Mouse (Mus musculus) midbrain, embryonic 10.5 days (tissue): ENCODE measurements around the gene Etv5. TPM values are rescaled to one million over a fixed set of nuclear protein-coding genes. Genes with fewer than 3 reads are reported as not detected.

Experiments
- DNase-seq: peaks from one replicate; pipeline ENCODE4 v3.0.0-alpha.2; 2017; ENCODE audit warnings: low spot score
- H3K27ac ChIP-seq: fragments of 300-500 bp; sonication (generic); replicated peaks from 2 replicates; pipeline ENCODE4 v1.5.1; 2016; ENCODE audit warnings: mild to moderate bottlenecking
- H3K27me3 ChIP-seq: fragments of 300-500 bp; sonication (generic); 2 replicates; pipeline ENCODE4 v1.6.1; 2016; ENCODE audit warnings: low read depth, mild to moderate bottlenecking; ENCODE audit not compliant: poor library complexity, severe bottlenecking
- H3K36me3 ChIP-seq: fragments of 300-500 bp; sonication (generic); 2 replicates; pipeline ENCODE4 v1.6.1; 2016; ENCODE audit warnings: mild to moderate bottlenecking, moderate library complexity
- H3K4me1 ChIP-seq: fragments of 300-500 bp; sonication (generic); 2 replicates; pipeline ENCODE4 v1.6.1; 2016
- H3K4me3 ChIP-seq: fragments of 300-500 bp; sonication (generic); 2 replicates; pipeline ENCODE4 v1.5.1; 2016; ENCODE audit warnings: mild to moderate bottlenecking, moderate library complexity
- H3K9me3 ChIP-seq: fragments of 300-500 bp; sonication (generic); replicated peaks from 2 replicates; pipeline ENCODE4 v1.6.1; 2016; ENCODE audit warnings: mild to moderate bottlenecking
- WGBS: fragments of 180-500 bp; shearing (Covaris S2); methylation state at CpG from one replicate; pipeline ENCODE4 v1.1.7; 2016; 5-methylcytosine and 5-hydroxymethylcytosine counted together
- polyA plus RNA-seq: library from polyadenylated mRNA; unstranded; fragments of >200 nt; fragmentation: Nextera tagmentation; extraction: Ambion mirVana; gene quantifications from 2 replicates; pipeline ENCODE4 v1.2.1, GENCODE M21; 2016

Etv5 gene
- polyA plus RNA-seq, 1 experiment from 2014 or later, result 20.6 TPM

DNA sequence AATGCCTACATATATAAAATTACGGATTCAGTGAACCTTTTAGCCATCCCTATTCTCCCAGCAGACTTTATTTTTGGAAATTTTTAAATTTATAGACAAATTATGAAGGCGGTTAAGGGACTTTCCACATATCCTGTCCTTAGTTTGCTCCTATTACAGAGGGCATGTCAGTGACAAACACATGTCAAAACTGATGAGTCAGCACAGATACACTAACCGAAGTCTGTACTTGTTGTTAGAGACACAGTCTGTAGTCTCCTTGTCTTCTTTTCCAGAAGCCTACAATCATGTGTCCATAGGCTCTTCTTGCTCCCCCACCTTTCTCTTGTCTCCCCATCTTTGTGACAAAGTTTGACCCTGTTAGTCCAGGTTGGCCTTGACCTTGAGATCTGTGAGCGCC is 88.3 kb downstream of the Etv5 start:
- 92% methylated on average over 4 of the region's 4 CpGs for WGBS
- Histone ChIP-seq H3K4me1 (peaks cover 6% of the 10 kb centered on the region), H3K27ac (no peak overlapping the region), H3K27me3 (no peaks in the 10 kb centered on the region), H3K36me3 (no peaks in the 10 kb centered on the region), H3K9me3 (no peaks in the 10 kb centered on the region), H3K4me3 (no peak overlapping the region)
- DNase-seq, result no peak

DNA sequence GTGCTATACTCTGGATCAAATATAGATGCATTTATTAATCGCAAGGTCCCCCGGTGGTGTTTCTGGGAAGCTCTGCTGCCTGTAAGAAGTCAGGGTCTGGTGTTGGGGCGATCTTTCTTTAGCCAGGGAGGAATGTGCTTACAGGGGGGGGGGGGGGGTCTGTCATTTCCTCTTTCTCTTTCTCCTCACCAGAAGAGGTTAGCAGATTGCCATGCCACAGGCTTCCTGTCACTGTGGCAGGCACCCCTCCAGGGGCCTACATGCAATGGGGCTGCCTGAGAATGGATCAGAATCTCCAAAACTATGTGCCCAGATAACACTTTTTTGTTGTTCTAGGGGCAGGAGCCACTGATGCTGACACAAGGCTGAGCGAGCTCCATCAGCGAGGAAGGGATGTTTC is 89.7 kb downstream of the Etv5 start:
- WGBS, result 94% methylated on average over 5 of the region's 5 CpGs
- no peak overlapping the region for H3K4me3 ChIP-seq
- no peak for DNase-seq
- H3K27ac ChIP-seq, result no peak overlapping the region
- peaks cover 6% of the 10 kb centered on the region for H3K4me1 ChIP-seq
- H3K9me3 ChIP-seq, result no peaks in the 10 kb centered on the region; the same call in 1 of the 2 replicates
- no peaks in the 10 kb centered on the region for H3K27me3 ChIP-seq
- H3K36me3 ChIP-seq, result no peaks in the 10 kb centered on the region

DNA sequence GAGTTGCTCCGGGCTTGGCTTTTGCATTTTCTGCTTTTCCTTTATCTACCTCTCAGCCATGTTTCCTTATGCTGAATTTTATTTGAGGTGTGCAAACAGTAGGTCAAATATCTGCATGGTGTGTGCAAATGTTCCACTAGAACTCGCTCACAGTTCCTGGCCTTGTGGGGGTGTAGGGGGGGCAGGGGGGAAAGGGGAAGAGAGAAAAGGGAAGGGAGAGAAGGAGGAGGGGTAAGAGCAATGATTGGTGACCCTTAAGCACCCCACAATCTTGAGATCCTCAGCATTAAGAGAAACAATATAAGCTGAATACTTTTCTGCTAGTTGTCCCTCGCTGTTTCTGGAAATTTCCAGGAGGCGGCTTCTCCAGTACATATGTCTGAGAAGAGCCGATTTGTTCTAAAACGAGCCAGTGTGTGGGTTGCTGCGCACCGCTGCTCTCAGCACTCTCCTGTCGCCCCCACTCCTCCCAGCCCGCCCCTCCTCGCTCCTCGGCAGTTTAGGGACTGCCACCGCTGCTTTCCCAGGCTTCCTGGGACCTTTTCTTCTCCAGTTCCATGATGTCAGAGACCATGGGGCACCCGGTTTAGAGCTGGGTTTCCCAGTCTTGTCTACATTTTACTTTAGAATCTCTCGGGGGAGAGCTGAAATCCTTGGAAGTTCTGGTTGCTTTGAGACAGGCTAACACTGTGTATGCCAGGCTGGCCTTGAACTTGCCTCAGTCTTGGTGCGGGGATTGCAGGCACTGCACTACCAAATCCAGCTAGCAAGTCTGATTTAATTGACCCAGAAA is 90.8 kb downstream of the Etv5 start:
- Histone ChIP-seq H3K27ac (0 out of 2 replicates have a peak overlapping the region, but pooled peaks have one; percentile 38), H3K36me3 (no peaks in the 10 kb centered on the region), H3K4me1 (peaks cover 6% of the 10 kb centered on the region), H3K9me3 (no peaks in the 10 kb centered on the region; the same call in 1 of the 2 replicates), H3K4me3 (no peak overlapping the region), H3K27me3 (no peaks in the 10 kb centered on the region)
- DNase-seq, result no peak
- 37% methylated on average over 16 of the region's 16 CpGs for WGBS

DNA sequence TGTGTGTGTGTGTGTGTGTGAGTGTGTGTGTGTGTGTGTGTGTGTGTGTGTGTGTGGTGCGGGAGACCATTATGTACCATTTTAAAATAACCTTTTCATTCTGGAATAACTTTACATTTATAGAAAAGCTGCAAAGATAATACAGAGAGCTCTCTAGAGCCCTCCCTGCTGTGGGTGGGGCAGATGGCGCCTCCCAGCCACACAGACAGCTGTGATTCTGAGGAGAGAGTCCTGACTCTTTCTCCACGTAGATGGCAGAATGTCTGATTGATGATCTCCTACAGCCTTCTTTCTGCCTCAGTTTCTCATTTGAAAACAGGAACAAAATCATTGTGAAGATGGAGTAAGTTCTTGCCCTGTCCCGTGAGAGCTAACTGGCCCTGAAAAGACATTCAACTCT is 91.5 kb downstream of the Etv5 start:
- H3K4me3 ChIP-seq, result no peak overlapping the region
- WGBS, result 68% methylated on average over 4 of the region's 4 CpGs
- no peak for DNase-seq
- H3K4me1 ChIP-seq, result peaks cover 6% of the 10 kb centered on the region
- H3K27ac ChIP-seq, result no peak overlapping the region
- H3K9me3 ChIP-seq, result no peaks in the 10 kb centered on the region; the same call in 1 of the 2 replicates
- H3K36me3 ChIP-seq, result no peaks in the 10 kb centered on the region
- no peaks in the 10 kb centered on the region for H3K27me3 ChIP-seq

- WGBS, result 84% methylated on average over 4 of the region's 4 CpGs
- no peak overlapping the region for H3K4me3 ChIP-seq
These were observed 98.3 kb downstream of the Etv5 start for GRCm38 (mm10) chr16:22341236-22341671.

DNA sequence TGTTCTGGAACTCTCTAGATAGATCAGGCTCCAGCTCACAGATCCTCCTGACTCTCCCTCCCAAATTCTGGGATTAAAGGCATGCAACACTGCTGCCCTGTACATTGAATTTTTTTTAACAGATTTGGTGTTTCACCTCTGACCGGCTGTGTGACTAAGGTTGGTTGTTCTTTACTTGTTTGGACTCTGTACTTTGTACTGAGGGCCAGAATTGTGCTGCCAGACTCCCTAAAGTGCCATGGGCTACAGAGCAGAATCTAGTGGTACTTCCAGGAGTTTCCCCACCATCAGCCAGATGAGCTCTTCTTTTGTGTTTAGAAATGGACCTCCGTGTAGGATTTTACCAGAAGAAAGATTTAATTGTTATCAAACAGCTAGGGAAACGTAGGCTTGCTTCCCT is 103.7 kb downstream of the Etv5 start:
- DNase-seq, result no peak
- no peaks in the 10 kb centered on the region for H3K4me1 ChIP-seq
- H3K4me3 ChIP-seq, result no peak overlapping the region
- H3K27ac ChIP-seq, result no peak overlapping the region
- no peaks in the 10 kb centered on the region for H3K36me3 ChIP-seq
- no peaks in the 10 kb centered on the region for H3K27me3 ChIP-seq
- 87% methylated on average over 3 of the region's 3 CpGs for WGBS
- H3K9me3 ChIP-seq, result peaks cover 4% of the 10 kb centered on the region; the same call in 1 of the 2 replicates

More at GRCm38 (mm10) chr16:22341236-22341671, 98.3 kb downstream of the Etv5 start:
- DNase-seq, result no peak
- H3K27ac ChIP-seq, result no peak overlapping the region
- H3K4me1 ChIP-seq, result no peaks in the 10 kb centered on the region
- H3K9me3 ChIP-seq, result no peaks in the 10 kb centered on the region; the same call in 1 of the 2 replicates
- no peaks in the 10 kb centered on the region for H3K36me3 ChIP-seq
- H3K27me3 ChIP-seq, result no peaks in the 10 kb centered on the region

Other genes starting within 250 kb of the Etv5 start
- gene Tra2b, start 173.7 kb downstream of the Etv5 start, polyA plus RNA-seq, result 480 and 495 TPM in 2 replicates
- gene Dgkg, start 217.5 kb upstream of the Etv5 start, polyA plus RNA-seq, result 0.07 and 0.10 TPM in 2 replicates